Mouse (Mus musculus): ENCODE measurements at regions not wholly inside any gene's neighbourhood (a gene's known extent, or its start where the extent isn't known, plus 50 kb on each side); places are given as distances from the start of the nearest gene placed in this dataset.

- DNase-seq, result no peak
Measured at GRCm38 (mm10) chr2:40342579-40342978, 1116.3 kb upstream of the Ppp6c start.

- peak; percentile 2 for DNase-seq
Measured at GRCm38 (mm10) chr2:40332294-40332874, 1106.1 kb upstream of the Ppp6c start.

GRCm38 (mm10) chr2:40321506-40321905, 1095.3 kb upstream of the Ppp6c start:
- no peak for DNase-seq

GRCm38 (mm10) chr2:40320710-40321441, 1094.6 kb upstream of the Ppp6c start:
- DNase-seq, result no peak
